Mouse (Mus musculus): ENCODE measurements around the gene Bex4.
"Not testable (repeated sequence)": the region's sequence is repeated elsewhere in the genome, so short reads cannot be mapped to it uniquely, and the experiment has no call there.

The Bex4 gene

DNA sequence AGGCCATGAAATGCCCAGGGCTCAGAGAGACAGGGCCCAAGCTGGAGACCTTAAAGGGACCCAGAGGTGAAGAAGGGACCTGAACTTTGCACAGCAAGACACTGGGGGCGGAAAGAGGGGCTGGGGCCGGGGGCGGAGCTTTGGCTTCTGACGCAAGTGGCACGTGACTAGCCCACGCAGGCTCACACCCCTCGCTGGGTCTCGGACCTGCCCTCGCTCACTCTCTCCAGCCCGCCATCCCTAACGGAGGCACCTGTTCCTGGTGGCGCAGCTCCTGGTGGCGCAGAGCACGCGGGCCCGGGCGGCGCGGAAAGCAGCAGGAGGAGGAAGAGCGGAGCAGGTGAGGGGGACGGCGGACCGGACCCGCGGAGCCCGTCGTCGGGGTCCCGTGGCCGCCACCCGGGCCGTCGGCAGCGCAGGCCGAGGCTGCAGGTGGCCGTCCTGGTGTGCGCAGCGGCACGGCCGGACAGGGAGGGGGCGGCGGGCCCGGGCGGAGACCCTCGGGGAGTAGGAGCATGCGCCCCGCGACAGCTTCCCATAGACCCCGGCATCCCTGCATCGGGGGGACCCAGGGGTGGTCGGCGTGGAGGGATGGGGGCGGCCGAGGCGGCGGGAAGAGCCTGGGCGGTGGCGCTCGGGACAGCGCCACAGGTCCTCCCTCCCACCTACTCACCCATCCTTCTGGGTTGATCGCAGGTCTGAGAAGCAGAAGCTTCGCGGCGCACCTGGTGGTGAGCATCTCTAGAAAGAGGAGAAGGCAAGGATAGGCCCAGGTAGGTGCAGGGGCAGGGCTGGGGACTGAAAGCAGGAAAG is at the start of gene Bex4:
Gene Bex4 (plus strand): TSS at position 170 of the 813 bp plus-strand sequence.
- DNase-seq: not testable (repeated sequence)

DNA sequence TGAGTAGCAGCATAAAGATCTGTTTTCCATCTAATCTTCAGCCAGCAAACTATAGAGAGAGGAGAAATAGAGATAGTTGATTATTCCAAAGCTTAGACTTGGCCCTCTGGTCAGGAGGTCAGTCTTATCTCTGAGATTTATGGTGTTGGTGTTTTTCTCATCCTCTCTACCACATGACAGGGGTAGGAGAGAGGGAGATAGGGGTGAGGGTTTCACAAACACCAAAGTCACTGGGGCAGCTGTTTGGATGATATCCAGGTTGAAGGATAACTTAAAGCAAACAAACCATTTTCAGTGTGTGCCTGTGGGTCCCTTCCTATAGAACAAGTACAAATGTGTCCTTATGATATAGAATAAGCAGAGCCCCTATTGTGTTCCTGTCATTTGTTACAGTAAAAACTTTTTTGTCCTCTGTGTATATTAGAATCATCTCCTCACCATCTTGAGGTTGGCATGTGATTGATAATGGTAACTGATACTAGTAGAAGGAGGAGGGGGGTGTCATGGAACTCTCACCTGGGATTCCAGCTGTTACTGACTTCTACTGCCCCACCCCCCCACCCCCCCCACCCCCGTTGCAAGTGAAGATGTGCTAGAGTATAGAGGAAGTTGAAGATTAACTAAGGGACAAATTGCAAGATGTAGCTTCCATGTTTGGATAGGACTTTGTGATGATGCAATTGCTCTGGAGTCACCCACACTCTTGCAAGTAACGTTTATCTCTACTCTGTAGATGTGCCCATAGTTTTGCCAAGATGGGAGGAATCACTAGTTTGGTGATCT is 46.1 kb upstream of the Bex4 start:
- DNase-seq: no peak

DNA sequence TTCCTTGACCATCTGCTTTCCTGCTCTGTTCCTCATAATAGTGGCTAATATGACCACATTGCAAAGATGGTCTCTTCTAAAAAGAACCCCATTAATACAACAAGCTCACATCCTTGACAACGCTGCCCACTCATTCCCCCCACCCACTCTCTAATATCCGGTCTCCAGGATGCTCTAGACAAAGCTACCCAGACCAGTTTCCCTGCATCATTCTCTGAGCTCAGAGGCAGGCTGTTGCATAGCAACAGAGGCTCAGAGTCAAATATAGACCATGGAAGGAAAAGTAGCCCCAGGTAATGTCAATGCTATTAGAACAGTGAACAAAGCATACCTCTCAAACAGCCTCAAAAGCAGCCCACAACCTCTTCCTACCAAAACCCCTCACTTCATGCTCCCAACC is 44.4 kb upstream of the Bex4 start:
- DNase-seq: no peak

DNA sequence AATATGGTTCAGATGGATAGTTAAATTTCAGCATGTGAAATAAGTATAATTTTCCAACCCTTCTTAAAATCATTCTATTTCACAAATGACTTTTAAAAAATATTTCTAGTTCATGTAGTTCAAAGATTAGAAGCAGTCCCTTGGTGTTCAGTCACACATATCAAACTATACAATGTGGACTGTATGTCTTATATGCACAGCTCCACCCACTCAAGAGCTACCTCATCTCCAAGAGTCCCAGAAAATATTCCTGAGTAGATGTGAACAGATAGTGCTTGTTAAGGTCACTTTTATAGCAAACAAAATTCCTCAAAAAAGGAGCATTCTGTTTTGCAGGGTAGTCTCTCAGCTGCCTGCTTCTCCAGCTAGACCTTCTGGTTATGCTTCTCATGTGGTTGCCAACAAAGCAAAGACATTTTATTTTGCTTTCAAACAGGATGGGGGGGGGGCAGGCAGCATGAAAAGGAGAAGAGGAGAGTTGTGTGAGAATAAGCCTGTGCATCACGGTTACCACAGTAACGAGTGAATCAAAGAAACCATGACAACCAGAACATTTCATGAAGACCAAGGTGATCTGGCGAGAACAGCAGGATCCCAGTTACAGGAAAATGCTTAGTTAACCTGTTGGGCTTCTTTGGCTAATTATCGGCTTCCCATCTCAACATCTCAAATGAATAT is 34.6 kb upstream of the Bex4 start:
- DNase-seq: no peak

DNA sequence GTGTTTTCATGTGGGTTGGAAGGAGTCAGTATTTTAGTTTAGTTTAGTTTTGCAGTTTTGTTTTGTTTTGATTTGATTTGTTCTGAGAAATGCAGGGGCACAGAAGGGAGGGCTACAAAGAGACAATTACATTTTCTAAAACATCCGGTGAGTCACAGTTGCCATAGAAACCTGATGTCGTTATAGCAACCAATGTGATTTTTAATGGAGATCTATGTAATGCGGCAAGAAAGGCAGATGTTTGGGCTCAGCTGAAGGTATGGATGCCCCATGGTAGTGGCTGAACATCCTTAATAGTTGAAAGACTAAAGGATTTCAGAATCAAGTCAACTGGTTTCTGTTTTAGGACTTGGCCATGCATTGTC is 34.1 kb upstream of the Bex4 start:
- no peak for DNase-seq

DNA sequence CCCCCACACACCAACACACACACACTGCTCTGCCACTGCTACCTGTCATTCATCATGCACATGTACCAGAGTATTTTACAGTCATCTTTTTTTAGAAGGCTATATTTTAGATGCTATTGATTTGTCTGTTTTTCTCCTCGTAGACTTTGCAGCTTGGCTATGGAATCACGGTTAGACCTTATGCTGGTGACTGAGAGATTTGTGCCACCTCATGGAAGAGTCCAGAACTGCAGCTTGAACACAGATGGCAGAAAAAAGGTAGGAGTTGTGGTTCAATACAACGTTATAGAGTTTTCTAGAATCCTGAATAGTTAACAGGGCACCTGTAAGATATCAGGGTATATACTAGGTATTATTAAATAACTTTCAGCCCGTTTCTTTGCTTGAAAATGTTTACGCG is 30.9 kb upstream of the Bex4 start:
- DNase-seq: peak; percentile 41

DNA sequence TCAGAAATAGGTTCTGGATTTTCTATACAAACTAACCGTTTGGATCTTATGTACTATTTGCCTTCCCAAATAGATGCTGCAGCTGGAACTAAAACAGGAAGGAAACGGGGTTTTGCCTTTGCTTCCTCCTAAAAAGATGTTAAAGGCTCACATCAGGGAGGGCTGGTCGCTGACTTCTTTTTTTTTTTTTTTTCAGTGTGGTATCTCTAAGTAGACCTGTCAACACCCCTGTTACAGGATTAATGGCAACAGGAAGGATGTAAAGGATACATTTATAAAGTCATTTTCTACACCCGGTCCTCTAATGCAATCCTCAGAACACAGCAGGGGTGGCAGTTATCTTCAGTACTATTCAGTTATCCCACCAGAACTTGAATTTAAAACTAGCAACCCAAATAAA is 23.8 kb upstream of the Bex4 start:
- no peak for DNase-seq

DNA sequence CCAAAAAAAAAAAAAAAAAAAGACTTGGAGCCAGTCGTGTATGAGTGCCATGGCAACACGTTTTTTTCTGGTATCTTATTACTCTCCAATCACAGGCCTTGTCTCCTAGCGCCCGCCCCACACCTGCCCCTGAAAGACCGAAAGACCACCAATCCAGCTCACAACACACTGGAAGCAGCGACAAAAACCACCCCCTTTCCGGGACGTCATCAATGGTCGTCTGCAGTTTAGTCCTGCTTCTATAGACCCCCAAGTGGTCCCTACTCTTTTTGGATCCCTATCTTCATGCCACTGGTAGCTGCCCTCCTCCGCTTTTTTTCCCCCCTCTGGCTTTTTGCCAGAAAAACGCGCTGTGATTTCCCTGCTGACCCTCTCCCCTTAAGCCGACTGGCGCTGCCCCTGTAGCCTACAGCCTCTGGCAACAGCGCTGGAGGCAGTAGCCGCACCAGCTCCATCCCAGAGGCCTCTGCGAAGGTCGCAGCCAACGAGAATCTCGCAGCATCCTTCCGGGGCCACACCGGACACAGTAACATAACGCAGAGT is 23.3 kb upstream of the Bex4 start:
- peak; percentile 48 for DNase-seq

DNA sequence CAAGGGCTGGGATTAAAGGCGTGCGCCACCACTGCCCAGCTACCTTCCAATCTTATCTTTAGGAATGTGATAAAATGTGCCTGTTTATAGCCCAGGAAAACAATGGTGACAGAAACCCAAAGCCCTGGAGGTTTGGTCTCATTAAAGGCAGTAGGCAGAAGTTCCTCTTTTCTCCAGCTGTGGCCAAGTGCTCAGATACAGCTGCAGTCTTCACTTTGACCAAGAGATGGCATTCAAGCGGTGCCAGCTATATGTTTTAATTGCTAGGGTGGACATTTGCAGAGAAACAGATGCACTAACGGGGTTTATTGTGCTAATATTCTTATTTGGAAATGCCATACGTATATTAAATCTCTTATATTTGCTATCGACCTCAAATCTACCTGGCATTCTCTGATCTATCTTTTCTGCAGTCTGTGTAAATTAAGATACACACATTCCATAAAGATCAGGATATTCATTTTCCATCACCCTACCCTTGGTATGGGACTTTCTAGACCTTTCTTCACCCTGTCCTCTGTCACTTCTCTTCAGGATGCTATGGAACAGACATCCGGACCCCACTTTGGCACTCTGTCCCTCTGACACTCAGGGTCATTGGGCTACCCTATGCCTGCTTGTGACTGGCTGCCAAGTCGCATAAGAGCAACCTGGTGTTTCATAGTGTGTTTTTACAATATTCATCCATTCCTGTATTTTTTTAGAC is 11.6 kb upstream of the Bex4 start:
- DNase-seq: no peak

DNA sequence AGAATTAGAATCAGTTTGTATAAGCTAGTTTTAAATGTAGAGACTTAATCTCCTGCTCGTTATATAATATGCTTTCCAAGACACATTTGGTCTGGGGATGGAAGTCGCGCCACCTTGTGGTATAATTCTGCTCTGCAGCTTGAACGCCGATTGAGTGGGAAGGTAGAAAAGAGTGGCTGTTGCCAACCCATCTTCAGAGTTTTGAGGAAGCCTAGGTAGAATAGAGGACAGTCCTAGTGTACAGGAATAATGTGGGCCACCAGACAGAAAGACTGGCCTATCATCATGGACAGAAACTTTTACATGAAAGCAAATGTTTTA is 11.1 kb upstream of the Bex4 start:
- DNase-seq: peak; percentile 32

DNA sequence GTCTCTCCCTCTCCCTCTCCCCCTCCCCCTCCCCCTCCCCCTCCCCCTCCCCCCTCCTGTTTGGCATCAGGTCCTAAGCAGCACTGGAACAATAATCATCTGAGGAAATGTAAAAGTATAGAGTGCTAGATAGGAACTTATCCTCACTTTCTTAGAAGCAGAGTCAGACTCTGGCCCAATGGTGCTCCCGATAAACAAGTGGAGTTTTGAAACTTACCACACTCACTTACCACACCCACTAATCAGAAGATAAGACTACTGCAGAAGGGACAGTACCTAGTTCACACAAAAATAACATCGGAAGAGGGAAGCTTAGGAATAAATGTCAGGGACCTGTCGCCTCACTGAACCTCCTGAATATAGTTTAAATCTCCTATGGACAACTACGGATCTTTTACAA is 3.2 kb upstream of the Bex4 start:
- DNase-seq: no peak

DNA sequence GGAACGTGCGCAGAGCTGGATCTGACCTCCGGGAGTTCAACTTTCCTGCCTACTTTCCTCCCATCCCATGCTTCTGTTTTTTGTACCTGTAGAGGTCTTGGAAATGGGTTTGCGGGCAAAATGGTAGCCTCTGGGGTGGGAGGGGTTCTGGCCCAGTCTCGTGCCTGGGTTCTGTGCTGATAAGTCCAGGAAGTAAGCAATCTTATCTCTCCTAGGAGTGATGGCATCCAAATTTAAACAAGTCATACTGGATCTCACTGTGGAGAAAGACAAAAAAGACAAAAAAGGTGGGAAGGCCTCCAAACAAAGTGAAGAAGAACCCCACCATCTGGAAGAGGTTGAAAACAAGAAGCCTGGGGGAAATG is 826 bp downstream of the Bex4 start:
- not testable (repeated sequence) for DNase-seq

DNA sequence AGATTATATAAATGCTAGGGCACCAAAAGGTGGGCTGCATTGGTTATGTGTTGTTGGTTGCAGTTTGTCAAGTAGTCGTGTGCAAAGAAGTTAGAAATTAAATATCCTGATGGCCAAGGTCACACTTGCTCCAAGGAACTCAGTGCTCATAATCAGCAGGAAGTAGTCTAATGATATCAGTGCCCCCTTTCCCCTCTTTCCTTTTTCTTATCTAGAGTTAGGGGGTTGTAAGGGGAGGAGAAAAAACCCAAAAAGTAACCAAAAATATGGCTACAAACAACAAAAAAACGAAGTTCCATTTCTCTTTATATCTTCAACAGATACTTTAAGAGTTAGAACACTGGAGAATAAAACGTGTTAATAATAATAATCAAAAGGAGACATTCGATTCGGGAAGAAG is 2.6 kb downstream of the Bex4 start:
- DNase-seq: no peak

DNA sequence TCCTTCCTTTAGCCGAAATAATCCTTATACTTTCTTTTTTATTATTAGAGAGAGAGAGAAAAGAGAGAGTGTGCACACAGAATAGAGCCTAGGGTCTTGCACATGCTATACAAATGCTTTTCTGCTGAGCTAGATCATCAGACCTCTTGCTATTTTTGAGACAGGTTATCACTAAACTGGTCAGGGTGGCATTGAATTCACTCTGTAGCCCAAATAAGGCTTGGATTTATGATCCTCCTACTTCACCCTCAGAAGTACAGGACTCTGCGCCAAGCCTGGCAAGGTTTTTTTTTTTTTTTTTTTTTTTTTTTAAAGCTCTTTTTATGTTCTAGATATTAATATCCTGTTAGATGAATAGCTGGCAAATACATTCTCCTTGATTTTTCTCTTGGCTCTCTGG is 4.9 kb downstream of the Bex4 start:
- no peak for DNase-seq

DNA sequence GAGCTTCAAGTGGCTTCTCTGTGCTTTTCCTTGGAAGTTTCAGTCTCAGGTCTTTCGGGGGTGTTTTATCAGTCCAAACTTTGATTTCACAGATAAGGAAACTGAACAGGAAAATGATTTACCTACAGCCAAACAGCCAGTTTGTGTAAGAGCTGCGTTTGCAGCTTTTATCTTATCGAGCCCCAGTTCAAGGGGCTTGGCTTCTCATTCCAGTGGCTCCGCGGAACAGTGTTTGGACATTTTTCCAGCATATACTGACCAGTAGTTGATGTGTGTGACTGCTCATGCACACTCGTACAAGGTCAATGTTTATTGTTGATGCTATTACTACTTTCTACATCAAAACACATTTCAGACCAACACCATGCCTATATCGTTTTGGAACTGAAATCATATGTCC is 5.4 kb downstream of the Bex4 start:
- DNase-seq: no peak

DNA sequence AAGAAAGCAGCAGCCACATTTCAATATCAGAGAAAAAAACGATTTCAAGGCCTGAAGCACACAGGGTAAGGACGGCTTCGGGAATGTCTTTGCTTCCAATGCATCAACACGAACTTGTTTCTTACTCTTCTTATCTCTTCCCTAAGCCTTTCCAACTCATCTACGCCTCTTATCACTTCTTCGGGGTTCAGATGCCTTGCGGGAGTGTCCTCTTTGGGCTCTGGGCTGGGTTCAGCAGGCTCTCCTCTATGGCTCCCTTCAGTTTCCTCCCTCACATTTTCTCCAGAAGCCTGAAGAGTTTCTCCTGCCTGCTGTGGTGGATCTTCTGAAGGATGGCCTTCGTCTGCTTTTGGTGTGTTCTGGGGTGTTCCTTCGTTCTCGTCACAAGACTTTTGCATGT is 31.8 kb downstream of the Bex4 start:
- DNase-seq: no peak

DNA sequence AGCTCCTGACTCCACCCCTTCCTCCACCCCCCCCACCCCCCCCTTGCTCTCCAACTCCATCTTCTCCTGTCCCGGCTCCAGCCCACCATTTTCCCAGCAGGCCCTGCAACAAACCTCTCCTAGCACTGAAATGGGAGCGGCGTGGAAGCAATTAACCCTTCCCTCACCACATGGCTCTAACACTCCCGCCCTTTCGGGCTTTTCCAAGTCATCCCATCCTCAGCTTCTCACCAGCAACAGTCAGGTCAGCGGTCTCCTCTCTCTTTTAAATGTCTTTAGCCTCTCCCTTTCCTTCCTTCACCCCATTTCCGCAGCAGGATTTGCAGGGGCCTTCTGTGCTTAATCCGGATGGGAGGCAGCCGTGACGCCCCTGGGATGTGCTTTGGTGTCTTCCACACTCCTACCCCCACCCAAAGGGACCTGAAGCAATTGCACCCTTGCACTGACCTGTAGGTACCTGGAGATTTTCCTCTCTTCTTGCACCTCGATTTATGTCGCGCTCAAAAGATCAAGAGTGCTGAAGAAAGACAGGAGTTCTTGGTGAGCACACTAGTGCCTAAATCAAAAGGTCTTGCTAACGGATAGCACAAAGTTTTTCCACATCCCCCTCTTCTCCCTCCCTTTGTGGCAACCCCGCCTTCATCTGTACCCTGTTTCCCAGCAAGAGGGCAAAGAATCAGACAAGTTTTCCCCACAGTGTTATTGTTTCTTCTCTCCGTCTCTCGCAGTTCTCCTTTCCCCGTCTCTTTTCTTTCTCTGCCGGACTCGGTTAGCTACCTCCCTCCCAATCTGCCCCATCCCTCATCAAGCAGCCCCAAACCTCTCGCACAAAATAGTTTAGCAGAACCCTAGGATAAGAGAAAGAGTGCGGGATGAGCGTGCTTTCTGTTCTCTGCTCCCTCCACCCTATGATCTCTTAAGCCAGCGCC is 32.7 kb downstream of the Bex4 start:
- DNase-seq: peak; percentile 34

DNA sequence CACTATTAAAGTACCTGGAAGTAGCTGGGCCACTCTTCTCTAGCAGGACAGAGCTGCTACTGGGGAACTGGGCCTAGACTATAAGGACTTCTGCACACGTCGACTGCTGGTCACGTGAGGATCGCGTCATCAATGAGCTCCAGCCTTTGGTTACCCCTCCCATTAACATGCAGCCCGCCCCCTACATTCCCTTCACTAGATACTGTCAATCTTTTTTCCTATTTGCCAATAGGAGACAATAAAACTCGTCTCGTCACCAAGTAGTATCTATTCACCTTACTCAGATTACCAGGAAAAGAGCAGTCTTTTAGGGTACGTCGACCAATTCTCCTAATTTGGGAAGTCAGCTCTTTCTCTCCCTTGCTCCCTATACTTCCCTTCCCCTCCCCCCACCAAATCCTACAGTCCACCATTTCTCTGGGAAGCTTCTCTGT is 33.3 kb downstream of the Bex4 start, which contains the start of gene Tceal8:
Gene Tceal8 (minus strand): TSS at position 225 of the 434 bp plus-strand sequence.
- peak; percentile 64 for DNase-seq

DNA sequence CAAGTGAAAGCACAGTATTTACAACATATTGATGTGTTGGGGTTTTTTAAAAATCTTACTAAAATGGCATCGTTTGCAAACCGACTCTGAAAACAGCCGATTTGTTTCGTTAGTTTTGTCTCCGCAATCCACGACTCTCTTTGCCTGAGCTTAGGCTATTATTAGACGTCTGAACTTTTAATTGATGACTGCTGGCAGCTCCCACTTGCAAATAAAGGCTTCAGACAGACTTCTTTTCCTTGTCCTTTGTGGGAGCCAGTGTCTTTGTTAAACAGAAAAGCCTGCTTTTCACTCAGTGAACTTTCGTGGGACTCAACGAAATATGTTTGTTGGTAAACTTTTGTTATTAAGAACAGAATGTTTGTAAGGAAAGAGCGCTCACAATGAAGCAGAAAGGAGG is 34.0 kb downstream of the Bex4 start:
- no peak for DNase-seq

DNA sequence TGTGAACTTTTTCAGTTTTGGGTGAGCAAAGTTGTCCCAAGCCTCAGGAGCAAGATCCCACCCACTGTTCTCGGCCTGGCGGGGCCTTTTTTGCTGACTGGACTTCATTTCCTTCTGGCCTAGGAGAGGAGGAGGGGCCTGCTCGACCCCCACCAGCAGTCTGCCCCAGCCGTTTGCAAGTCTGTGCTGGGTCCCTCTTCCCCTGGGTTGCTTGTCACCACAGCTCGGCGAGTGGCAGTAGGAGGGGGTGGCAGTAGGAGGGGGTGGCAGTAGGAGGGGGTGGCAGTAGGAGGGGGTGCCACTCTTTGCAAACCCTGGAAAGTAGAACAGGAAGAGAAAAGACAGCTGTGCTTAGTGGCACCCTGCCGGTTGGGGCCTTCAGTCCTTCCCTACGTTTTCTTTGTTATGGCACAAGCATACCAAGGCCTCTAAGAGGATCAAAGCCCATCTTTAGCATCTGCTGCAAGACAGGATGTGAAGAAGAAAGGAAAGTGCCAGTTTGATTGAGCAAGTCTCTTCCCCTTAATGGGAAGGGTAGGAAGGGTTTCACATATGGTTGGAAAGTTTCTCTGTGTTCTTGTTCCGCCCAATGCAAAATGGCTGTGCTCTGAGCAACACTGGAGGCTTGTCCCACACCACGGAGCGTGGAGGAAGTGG is 42.2 kb downstream of the Bex4 start:
- DNase-seq: no peak

DNA sequence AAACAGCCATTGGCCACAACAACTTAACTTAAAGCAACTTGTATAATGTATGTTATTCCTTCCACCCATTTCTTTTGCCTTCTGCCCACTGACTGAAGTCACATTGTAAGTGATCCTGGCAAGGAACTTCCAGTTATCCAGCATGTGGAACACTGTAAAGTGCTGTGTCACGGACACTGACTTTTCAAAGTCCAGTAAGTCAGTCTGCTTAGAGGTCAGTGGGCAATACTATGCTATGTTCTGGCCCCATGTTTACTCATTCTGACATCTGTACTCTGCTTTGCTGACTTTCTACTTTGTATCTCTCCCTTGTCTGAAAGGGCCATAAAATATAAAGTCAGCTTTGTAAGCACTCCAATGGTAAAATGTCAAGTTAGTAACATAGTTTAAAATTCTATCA is 44.3 kb downstream of the Bex4 start:
- DNase-seq: no peak
